Mouse (Mus musculus) liver, embryonic 11.5 days (tissue): ENCODE measurements at regions not wholly inside any gene's neighbourhood (a gene's known extent, or its start where the extent isn't known, plus 50 kb on each side); places are given as distances from the start of the nearest gene placed in this dataset.

Source experiments
- ATAC-seq: fragments of 200-750 bp; cut with Nextera tagmentation; replicated peaks from 2 replicates; pipeline ENCODE4 v1.8.0; 2017; ENCODE audit warnings: moderate number of reproducible peaks, mild to moderate bottlenecking, moderate TSS enrichment, moderate library complexity; ENCODE audit not compliant: low FRiP score
- DNase-seq: peaks from one replicate; pipeline ENCODE4 v3.0.0-alpha.2; 2017; ENCODE audit warnings: low spot score
- H3K27ac ChIP-seq: fragments of 300-500 bp; sonication (generic); 2 replicates; pipeline ENCODE4 v1.5.1; 2014; ENCODE audit warnings: mild to moderate bottlenecking, low read depth, low read length, control low read depth
- H3K27me3 ChIP-seq: fragments of 300-500 bp; sonication (generic); replicated peaks from 2 replicates; pipeline ENCODE4 v1.6.1; 2014; ENCODE audit warnings: low read length, mixed read lengths; ENCODE audit not compliant: control insufficient read depth, insufficient read depth
- H3K36me3 ChIP-seq: fragments of 300-500 bp; sonication (generic); 2 replicates; pipeline ENCODE4 v1.6.1; 2014; ENCODE audit warnings: mild to moderate bottlenecking, low read length, moderate library complexity, mixed read lengths; ENCODE audit not compliant: control insufficient read depth, insufficient read depth
- H3K4me1 ChIP-seq: fragments of 300-500 bp; sonication (generic); replicated peaks from 2 replicates; pipeline ENCODE4 v1.6.1; 2014; ENCODE audit warnings: low read length, mixed read lengths; ENCODE audit not compliant: control insufficient read depth, insufficient read depth
- H3K4me2 ChIP-seq: fragments of 300-500 bp; sonication (generic); 2 replicates; pipeline ENCODE4 v1.6.1; 2014; ENCODE audit warnings: mild to moderate bottlenecking, control low read depth, moderate library complexity
- H3K4me3 ChIP-seq: fragments of 300-500 bp; sonication (generic); 2 replicates; pipeline ENCODE4 v1.5.1; 2014; ENCODE audit warnings: low read depth, low read length, control low read depth
- H3K9ac ChIP-seq: fragments of 300-500 bp; sonication (generic); 2 replicates; pipeline ENCODE4 v1.6.1; 2014; ENCODE audit warnings: low read depth, low read length, control low read depth
- H3K9me3 ChIP-seq: fragments of 300-500 bp; sonication (generic); 2 replicates; pipeline ENCODE4 v1.6.1; 2016; ENCODE audit warnings: low read length, inconsistent platforms, mixed read lengths; ENCODE audit not compliant: control insufficient read depth
- WGBS: fragments of 180-500 bp; shearing (Covaris S2); extraction: QIAGEN DNeasy Blood & Tissue Kit; methylation state at CpG from one replicate; pipeline ENCODE4 v1.1.7; 2014; 5-methylcytosine and 5-hydroxymethylcytosine counted together

DNA sequence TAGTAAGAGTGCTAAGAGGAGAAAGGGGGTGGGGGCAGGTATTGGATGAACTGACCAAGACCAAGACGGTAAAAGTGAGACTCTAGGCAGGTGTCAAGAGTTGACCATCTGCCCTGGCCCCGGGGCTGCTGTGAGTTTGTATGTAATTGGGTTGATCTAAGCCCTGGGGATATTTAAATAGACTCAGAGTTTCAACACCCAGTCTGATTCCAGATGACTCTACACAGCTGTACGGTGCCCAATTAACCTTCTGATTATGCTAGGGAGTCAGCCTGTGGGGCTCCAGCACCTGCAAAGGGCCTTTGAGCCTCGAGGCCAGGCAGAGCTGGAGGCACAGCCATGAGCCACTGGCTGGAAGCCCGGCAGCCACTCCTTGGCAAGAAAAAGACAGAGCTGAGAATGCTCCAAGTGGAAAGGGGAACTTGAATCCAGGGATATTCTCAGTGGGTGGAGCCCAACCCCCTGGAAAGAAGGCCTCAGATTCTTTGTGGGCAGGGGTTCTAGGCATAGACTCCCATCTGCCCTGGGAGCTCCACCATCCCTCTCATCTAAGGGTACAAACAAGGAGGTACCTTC, 140.8 kb downstream of the Rybp start:
- no peak overlapping the region for H3K4me3 ChIP-seq
- H3K4me1 ChIP-seq: peaks cover 18% of the 10 kb centered on the region
- no peak overlapping the region for H3K9ac ChIP-seq
- ATAC-seq (no peak), DNase-seq (no peak)
- WGBS: 67% methylated on average over 5 of the region's 5 CpGs
- H3K27ac ChIP-seq: no peak overlapping the region
- no peaks in the 10 kb centered on the region; the same call in 1 of the 2 replicates for H3K27me3 ChIP-seq
- H3K36me3 ChIP-seq: no peaks in the 10 kb centered on the region
- no peaks in the 10 kb centered on the region for H3K9me3 ChIP-seq
- H3K4me2 ChIP-seq: no peak overlapping the region

DNA sequence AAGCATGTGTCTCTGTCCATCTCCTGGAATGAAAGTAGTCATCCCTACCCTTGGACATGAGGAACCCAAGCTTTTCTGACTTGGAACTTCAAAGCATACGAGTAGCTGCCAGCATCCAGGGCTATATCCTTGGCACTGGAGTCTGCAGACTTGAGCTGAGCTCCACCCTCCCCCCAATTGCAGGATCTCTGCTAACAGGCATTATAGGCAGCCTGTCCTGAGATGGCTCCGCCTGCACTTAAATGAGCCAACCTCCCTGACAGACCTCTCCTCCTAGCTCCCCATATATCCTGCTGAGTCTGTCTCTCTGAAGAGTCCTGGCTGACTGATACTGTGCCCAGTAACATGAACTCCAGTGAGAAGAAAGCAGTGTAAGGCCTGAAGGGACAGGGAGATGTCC, 141.4 kb downstream of the Rybp start:
- Histone ChIP-seq H3K9ac (no peak overlapping the region), H3K4me1 (peaks cover 18% of the 10 kb centered on the region), H3K9me3 (no peaks in the 10 kb centered on the region), H3K27ac (no peak overlapping the region), H3K4me3 (no peak overlapping the region), H3K27me3 (no peaks in the 10 kb centered on the region; the same call in 1 of the 2 replicates), H3K4me2 (no peak overlapping the region), H3K36me3 (no peaks in the 10 kb centered on the region)
- ATAC-seq (no peak), DNase-seq (no peak)
- WGBS: 64% methylated on average over 2 of the region's 2 CpGs

DNA sequence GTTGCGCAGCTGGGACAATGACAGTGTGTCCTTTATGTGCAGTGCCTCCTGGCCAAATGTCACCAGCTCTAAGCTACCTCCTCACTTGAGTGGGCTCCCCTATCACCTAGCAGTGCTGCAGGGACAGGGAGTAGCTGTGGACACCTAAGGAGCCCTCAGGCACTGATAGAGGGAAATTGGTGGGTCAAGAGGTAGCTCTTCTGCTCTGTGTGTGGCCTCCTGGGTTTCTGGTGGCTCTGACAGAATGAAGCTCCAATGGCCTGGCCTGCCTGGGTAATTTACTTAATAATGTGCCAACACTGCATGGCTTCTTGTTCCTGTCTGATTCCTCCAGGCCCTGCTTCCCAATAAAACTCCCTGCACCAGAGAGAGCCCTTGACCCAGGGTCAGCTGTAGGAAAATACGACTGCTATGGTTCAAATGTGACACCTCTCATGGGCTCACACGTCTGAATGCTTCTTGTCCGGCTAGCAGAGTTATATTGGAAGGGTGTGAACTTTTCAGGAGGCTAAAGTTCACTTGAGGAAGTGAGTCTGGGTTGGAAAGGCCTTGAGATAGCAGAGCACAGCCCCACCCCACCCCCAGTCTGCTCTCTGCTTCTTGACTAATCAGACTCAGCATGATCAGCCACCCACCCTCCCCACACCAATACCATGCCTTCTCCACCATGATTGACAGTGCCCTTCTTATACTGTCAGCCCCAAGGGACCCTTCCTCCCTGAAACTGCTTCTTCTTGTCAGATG, 142.6 kb downstream of the Rybp start:
- ATAC-seq (peak; percentile 69), DNase-seq (no peak)
- H3K36me3 ChIP-seq: no peaks in the 10 kb centered on the region
- peaks cover 5% of the 10 kb centered on the region for H3K27me3 ChIP-seq
- no peak overlapping the region for H3K9ac ChIP-seq
- 49% methylated on average over 4 of the region's 4 CpGs for WGBS
- H3K4me2 ChIP-seq: no peak overlapping the region
- no peaks in the 10 kb centered on the region for H3K9me3 ChIP-seq
- no peak overlapping the region for H3K4me3 ChIP-seq
- H3K27ac ChIP-seq: no peak overlapping the region
- H3K4me1 ChIP-seq: peaks cover 18% of the 10 kb centered on the region

DNA sequence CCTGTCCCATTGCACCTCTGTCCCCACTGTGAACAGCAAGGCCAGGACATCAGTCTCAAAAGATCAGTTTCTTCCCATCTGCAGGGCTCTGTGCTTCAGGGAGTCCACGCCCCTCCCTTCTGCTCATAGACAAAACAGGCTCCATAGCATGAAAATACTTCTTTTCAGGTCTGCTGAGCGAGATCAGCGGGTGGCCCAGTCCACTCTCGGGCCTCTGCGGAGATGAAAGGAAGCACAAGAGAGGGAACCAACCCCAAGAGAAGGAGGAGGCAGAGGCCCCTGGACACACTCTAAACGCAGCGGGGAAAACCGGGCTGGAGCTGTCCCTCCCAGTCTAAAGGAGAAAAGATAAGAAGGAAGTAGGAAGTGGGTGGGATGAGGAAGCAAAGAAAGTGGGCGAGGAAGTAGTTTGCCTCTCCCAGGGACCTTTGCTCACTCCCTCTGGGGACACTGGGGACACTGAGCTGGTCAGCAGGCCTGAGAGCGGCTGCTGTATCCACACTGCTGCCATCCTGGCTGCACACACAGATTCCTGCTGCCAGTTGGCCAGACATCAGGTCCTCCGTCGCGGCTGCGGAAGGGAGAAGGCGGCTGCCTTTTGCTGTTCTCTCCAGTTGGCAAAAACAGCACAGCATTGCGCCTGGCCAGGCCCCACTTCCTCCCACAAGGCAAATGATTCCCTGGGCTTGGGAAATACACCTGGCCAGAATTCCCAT, 143.5 kb downstream of the Rybp start:
- WGBS: 12% methylated on average over 16 of the region's 16 CpGs
- 0 out of 2 replicates have a peak overlapping the region, but pooled peaks have one; percentile 1 for H3K4me3 ChIP-seq
- peak overlapping the region; percentile 30; the same call in 1 of the 2 replicates for H3K27ac ChIP-seq
- H3K9me3 ChIP-seq: no peaks in the 10 kb centered on the region
- ATAC-seq (0 out of 2 replicates have a peak, but pooled peaks have one; percentile 21), DNase-seq (no peak)
- peak overlapping the region; percentile 52 for H3K4me2 ChIP-seq
- peaks cover 5% of the 10 kb centered on the region for H3K27me3 ChIP-seq
- no peak overlapping the region for H3K9ac ChIP-seq
- no peaks in the 10 kb centered on the region for H3K36me3 ChIP-seq
- peaks cover 18% of the 10 kb centered on the region for H3K4me1 ChIP-seq

DNA sequence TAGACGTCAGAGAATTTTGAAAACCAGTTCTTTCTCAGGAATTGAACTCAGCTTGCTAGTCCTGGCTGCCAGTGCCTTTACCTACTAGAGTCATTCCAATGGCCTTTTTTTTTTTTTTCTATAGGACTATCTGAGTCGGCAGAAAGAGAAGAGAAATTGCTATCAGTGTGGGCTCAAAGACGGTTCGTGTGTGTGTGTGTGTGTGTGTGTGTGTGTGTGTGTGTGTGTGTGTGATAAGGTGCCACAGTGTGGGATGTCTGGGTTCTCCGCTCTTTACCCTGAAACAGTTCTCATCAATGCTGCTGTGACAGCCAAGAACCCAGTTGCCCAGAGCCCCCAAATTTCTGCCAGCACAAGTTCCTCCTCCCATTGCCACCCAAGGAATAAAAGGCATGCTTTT, 146.1 kb downstream of the Rybp start:
- Histone ChIP-seq H3K9me3 (no peaks in the 10 kb centered on the region), H3K36me3 (no peaks in the 10 kb centered on the region), H3K27me3 (peaks cover 5% of the 10 kb centered on the region), H3K4me1 (peaks cover 18% of the 10 kb centered on the region), H3K4me2 (no peak overlapping the region), H3K4me3 (no peak overlapping the region), H3K9ac (no peak overlapping the region), H3K27ac (no peak overlapping the region)
- 51% methylated on average over 5 of the region's 5 CpGs for WGBS
- ATAC-seq: peak; percentile 61
- DNase-seq: no peak

DNA sequence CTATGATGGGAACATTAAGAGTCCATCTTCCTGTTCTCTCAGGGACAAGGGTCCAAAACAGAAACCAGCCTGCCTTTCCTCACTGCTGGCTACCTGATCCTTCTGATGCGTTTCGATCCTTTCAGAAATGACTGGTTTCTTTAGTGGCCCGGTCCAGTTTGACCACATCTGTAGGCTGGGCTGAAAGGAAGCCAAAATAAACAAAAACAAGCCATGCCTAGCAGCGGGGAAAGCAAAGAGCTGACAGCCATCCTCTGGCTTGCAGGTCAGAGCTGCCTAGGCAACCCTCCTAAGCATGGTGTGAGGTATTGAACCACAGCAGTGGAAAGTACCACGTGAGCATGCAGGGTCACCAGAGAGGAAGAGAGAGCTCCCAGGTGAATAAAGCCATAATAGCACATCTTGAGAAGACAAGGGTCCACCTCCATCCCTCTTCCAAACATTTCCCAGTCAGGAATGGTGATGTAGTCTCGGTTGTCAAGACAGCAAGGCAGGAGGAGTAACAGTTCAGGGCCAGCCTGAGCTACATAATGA, 146.6 kb downstream of the Rybp start:
- 56% methylated on average over 6 of the region's 6 CpGs for WGBS
- Histone ChIP-seq H3K9me3 (no peaks in the 10 kb centered on the region), H3K36me3 (no peaks in the 10 kb centered on the region), H3K4me1 (peaks cover 16% of the 10 kb centered on the region), H3K4me3 (no peak overlapping the region), H3K27me3 (peaks cover 5% of the 10 kb centered on the region), H3K4me2 (no peak overlapping the region), H3K9ac (no peak overlapping the region), H3K27ac (no peak overlapping the region)
- DNase-seq (no peak), ATAC-seq (no peak)

DNA sequence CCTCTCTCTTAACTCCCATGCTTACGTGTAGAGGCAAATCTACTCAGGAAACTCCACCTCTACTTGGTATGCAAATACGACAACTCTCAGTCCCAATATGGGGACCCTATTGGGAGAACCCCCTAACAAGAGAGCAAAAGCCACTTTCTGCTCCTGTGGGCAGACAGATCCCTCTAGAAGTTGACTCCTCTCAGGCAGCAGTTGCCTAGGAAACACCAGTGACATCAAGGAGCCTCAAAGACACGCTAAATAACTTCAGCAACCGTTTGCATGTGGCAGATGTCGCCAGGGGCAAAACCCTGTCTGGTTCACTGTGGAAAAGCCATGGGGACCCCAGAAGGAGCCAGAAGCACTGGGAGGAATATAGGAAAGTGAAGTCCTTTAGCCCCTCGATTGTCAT, 147.5 kb downstream of the Rybp start:
- no peak overlapping the region for H3K4me2 ChIP-seq
- H3K36me3 ChIP-seq: no peaks in the 10 kb centered on the region
- no peak for ATAC-seq
- DNase-seq: no peak
- no peak overlapping the region for H3K9ac ChIP-seq
- H3K4me3 ChIP-seq: no peak overlapping the region
- 66% methylated on average over 6 of the region's 6 CpGs for WGBS
- H3K9me3 ChIP-seq: no peaks in the 10 kb centered on the region
- H3K4me1 ChIP-seq: peaks cover 14% of the 10 kb centered on the region
- peaks cover 5% of the 10 kb centered on the region for H3K27me3 ChIP-seq
- no peak overlapping the region for H3K27ac ChIP-seq

DNA sequence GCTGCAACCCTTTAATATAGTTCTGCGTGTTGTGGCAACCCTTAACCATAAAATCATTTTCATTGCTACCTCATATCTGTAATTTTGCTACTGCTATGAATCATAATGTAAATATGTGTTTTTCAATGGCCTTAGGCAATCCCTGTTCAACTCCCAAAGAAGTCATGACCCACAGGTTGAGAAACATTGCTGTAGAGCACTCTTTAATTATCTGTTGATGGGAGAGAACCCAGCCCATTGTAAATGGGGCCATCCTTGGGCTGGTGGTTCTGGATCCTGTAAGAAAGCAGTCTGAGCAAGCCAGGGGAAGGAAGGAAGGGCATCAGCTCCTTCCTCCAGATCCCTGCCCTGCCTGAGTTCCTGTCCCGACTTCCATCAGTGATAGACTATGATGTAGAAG, 148.6 kb downstream of the Rybp start:
- Histone ChIP-seq H3K36me3 (no peaks in the 10 kb centered on the region), H3K4me1 (peaks cover 4% of the 10 kb centered on the region; the same call in 1 of the 2 replicates), H3K27me3 (peaks cover 5% of the 10 kb centered on the region), H3K4me3 (no peak overlapping the region), H3K9ac (no peak overlapping the region), H3K4me2 (no peak overlapping the region), H3K27ac (no peak overlapping the region), H3K9me3 (no peaks in the 10 kb centered on the region)
- WGBS: 63% methylated on average over 2 of the region's 2 CpGs
- DNase-seq (no peak), ATAC-seq (no peak)
